Mouse (Mus musculus): Measurements from ENCODE around the gene Tlr7. TPM values are rescaled to one million over a fixed set of nuclear protein-coding genes. Genes with fewer than 3 reads are reported as not detected.
"Not testable (repeated sequence)": the region's sequence is repeated elsewhere in the genome, so short reads cannot be mapped to it uniquely, and the experiment has no call there.

Tlr7 gene
- 1 to 10 TPM; 7.4 to 9.0 TPM for polyA plus RNA-seq (2017; shearing (Covaris generic))

- ATAC-seq, result peak; percentile 62
These were observed at the start of gene Tlr7 for GRCm38 (mm10) chrX:167330399-167330798. TSS of gene Tlr7 (minus strand) at chrX:167330558.

- no peak for ATAC-seq
These were observed 49.7 kb upstream of the Tlr7 start for GRCm38 (mm10) chrX:167380073-167380472.

- not testable (repeated sequence) for ATAC-seq
These were observed 30.9 kb upstream of the Tlr7 start for GRCm38 (mm10) chrX:167361231-167361630.

GRCm38 (mm10) chrX:167359704-167360103 is 29.3 kb upstream of the Tlr7 start:
- ATAC-seq, result no peak

- ATAC-seq, result peak; percentile 61
These were observed 27.1 kb upstream of the Tlr7 start for GRCm38 (mm10) chrX:167357415-167357814.

GRCm38 (mm10) chrX:167355965-167356364 is 25.6 kb upstream of the Tlr7 start:
- ATAC-seq, result no peak

GRCm38 (mm10) chrX:167353617-167354016 is 23.3 kb upstream of the Tlr7 start:
- ATAC-seq, result no peak

GRCm38 (mm10) chrX:167346440-167346839 is 16.1 kb upstream of the Tlr7 start:
- no peak for ATAC-seq

GRCm38 (mm10) chrX:167344356-167344755 is 14.0 kb upstream of the Tlr7 start:
- ATAC-seq, result no peak

GRCm38 (mm10) chrX:167341811-167342210 is 11.5 kb upstream of the Tlr7 start:
- ATAC-seq, result peak; percentile 52

GRCm38 (mm10) chrX:167340190-167340589 is 9.8 kb upstream of the Tlr7 start:
- ATAC-seq, result no peak

GRCm38 (mm10) chrX:167337990-167338389 is 7.6 kb upstream of the Tlr7 start:
- no peak for ATAC-seq

- ATAC-seq, result no peak
These were observed 4.2 kb upstream of the Tlr7 start for GRCm38 (mm10) chrX:167334571-167334970.

- no peak for ATAC-seq
These were observed 2.2 kb upstream of the Tlr7 start for GRCm38 (mm10) chrX:167332607-167333006.

- peak; percentile 55 for ATAC-seq
These were observed 635 bp upstream of the Tlr7 start for GRCm38 (mm10) chrX:167330993-167331392.

GRCm38 (mm10) chrX:167329620-167330019 is 738 bp downstream of the Tlr7 start:
- no peak for ATAC-seq

- no peak for ATAC-seq
These were observed 1.3 kb downstream of the Tlr7 start for GRCm38 (mm10) chrX:167329098-167329497.

GRCm38 (mm10) chrX:167328519-167328918 is 1.8 kb downstream of the Tlr7 start:
- ATAC-seq, result no peak

- no peak for ATAC-seq
These were observed 6.6 kb downstream of the Tlr7 start for GRCm38 (mm10) chrX:167323742-167324141.

- no peak for ATAC-seq
These were observed 9.0 kb downstream of the Tlr7 start for GRCm38 (mm10) chrX:167321233-167321806.

- ATAC-seq, result peak; percentile 54
These were observed 11.4 kb downstream of the Tlr7 start for GRCm38 (mm10) chrX:167318819-167319396.

GRCm38 (mm10) chrX:167315766-167316165 is 14.6 kb downstream of the Tlr7 start:
- ATAC-seq, result no peak

- ATAC-seq, result no peak
These were observed 15.1 kb downstream of the Tlr7 start for GRCm38 (mm10) chrX:167315093-167315726.

- not testable (repeated sequence) for ATAC-seq
These were observed 28.3 kb downstream of the Tlr7 start for GRCm38 (mm10) chrX:167302061-167302460.

Measured in activated CD4-positive, CD25-positive, alpha-beta regulatory T cell, adult 4 months (primary cell).